Mouse (Mus musculus): ENCODE results near the gene Litaf. TPM values are rescaled to one million over a fixed set of nuclear protein-coding genes. Genes with fewer than 3 reads are reported as not detected.

Gene Litaf
- total RNA-seq, 4 experiments from 2014 or later, result 2.5 to 3.9 (median 3.3) TPM

DNA sequence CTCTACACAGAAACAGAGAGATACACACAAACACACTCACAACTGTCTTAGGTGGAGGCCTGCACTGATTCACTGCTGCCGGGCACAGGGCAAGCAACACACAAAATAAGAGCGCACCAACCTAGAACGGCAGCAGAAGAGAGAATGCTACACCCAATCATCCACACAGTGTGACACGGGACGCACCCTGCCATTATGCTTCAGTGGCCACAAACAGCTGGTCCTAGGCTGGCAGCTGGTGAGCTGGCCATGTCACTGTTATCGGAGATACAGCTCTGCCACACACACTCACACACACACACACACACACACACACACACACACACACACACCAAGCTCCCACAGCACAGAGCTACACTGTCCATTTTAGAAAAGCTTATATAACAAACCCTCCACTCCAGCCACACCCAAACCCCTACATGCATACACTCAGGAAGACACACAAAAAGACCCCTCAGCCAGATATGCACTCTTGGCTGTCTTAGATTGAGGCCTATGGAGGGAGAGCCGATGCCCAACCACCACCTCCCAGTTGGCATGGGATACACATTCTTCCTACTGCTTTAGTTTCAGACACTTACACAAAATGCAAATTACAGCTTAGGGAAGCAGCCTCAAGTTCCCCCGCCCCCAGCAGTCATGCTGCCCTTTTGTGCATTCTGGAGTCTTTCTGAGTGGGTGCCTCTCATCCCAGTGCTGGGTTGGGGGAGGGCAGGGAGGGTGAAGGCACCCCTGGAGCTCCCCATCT lies 108.8 kb downstream of the Litaf start:
- no peak for DNase-seq (ENCODE audit: low spot score in 2 of 2)

DNA sequence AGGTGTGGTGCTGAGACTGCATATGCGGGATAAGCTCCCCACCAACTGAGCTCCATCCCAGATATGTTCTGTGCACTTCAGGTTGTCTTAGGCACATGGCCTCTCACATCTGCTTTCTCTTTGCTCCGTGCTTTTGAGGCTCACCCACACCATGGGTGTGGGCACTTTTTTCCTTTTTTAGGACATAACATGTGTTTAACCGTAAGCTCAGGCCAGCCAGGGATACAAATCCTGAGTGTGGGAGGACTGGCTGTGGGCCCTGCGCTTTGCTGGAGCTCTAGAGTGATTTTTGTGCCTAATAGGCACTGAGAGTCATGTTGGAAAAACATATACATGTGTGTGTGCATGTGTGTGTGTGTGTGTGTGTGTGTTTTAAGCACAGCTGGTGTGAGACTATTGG lies 110.9 kb downstream of the Litaf start:
- DNase-seq (ENCODE audit: low spot score in 2 of 2), result no peak

DNA sequence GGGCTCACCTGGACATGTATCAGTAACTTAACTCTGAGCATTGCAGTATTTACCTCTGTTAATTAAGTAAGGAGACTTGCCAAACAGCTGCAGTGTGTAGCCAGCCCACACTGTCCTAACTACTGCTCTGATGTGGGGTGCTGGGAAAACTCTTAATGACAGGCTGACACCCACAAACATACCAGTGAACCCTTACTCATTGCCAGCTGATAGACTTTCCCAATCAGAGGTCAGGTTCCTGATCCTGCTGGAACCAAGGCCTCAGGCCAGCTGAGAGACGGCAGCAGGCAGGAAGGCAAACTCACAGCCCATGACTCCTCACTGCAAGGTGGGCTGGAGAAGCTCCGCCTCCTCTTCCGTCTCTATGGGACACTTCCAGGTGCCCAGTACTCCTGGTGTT lies 113.1 kb downstream of the Litaf start:
- no peak for DNase-seq (ENCODE audit: low spot score in 2 of 2)

DNA sequence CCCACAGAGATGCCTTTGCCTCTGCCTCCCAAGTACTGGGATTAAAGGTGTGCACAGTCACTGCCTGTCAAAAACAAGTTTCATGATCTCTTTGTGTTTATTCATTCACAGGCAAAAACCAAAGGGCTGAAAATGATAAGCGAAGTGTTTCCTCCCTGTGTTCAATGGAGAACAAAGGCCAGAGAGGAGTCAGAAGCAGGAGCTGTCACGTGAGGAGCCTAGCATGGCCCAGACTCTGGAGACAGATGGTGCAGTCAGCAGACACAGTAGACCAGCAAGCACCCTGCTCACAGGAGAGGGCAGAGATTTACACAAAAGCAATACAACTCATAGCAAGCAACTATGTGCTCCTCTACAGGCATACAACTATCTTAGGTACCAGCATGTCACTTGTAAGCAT lies 113.9 kb downstream of the Litaf start:
- no peak for DNase-seq (ENCODE audit: low spot score in 2 of 2)

DNA sequence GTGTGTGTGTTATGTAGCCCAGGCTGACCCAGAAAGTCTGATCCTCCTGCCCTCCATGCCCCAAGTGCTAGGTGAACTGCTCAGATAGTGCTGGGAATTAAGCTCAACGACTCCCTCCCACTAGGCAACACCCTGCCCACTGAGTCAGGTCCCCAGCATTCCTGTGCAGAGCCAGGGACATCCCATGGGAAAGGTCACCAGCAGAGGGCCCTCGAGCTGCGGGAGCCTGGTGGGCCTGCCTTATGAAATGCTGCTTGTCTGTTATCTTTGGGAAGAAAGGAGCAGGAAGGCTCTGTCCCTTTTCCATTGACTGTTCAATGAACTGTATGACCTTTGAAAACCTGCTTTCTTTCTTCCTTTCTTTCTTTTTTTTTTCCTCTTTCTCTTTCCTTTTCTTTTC lies 114.4 kb downstream of the Litaf start:
- DNase-seq (ENCODE audit: low spot score in 2 of 2), result peak in 1 of 2 experiments; percentile 11

DNA sequence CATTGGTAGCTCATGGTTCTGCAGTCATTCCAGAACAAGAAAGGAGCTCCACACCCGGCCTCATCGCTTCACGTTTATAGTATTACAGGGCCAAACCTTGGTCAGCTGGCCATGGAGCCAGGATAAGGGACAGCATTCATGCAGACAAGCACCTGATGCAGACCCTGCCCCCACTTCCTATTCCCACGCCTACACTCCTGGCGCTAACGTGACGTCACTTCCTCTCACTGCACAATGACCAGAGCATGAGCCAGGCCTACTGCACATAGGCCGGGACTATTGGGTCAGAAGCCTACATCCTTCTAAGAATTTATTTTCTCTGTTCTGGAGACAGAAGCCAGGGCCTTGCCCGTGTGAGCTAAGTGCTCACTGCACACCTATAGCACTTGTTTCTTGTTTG lies 115.4 kb downstream of the Litaf start:
- DNase-seq (ENCODE audit: low spot score in 2 of 2), result no peak

DNA sequence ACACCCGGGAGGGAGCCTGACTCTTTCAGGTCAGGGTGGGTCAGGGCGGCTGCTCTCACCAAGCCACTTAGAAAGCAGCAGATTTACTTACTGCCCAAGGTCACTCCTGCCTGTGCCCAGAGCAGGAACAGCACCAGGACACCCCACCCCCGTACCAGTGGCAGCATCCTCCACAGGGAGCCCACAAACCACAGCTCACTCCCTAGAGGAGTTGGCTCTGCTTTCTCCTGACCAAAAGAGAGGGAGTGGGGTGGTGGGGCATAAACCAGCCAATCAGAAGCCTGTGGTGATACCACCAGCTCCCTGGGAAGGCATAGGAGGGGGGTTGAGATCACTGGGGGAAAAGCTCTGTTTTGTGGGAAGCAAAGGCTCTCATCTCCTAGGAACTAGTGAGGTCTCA lies 118.2 kb downstream of the Litaf start:
- DNase-seq (ENCODE audit: low spot score in 2 of 2), result no peak

DNA sequence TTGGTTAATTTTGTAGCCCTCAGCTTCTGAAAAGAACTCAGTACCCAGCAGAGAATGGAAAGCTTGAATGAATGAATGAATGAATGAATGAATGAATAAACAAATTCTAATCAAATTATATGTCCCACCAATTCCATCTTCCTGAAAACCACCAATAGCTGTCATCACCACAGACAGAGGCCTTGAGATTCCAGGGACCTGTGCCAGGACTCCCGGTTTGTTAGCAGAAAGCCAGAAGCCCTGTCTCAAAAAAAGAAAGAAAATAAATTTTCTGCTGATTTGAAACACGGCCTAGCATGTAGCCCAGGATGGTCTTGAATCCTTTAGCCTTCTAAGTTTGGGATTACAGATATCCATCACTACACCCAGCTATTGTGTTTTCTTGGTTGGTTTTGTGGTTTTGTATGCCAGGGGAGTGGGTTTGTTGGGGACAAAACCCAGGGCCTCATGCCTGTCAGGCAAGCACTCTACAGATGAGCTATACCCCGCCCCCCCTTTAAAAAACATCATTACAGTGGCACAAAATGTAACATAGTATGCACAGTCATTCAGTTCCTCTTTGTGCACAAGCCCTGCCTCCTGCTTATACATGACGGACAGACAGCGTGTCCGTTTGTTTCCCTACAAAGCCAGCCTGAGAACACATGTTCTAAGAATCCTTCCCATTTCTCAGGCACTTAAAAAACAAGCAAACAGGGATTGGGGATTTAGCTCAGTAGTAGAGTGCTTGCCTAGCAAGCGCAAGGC lies 120.4 kb downstream of the Litaf start:
- no peak for DNase-seq (ENCODE audit: low spot score in 2 of 2)

DNA sequence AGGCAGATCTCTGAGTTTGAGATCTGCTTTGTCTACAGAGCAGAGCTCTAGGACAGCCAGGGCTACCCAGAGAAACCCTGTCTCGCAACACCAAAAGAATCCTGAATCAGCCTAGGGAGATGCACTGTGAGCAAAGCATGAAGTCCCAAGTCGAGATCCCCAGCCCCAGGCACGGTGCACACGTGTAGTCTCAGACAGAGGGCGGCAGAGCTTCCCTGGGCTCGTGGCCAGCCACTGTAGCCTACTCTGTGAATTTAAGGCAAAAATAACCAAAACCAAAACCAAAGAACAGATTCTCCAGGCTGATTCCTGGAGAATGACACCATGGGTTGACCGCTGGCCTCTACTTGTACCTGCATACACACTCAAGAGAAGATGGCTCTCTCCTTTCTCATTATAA lies 121.4 kb downstream of the Litaf start:
- no peak for DNase-seq (ENCODE audit: low spot score in 2 of 2)

DNA sequence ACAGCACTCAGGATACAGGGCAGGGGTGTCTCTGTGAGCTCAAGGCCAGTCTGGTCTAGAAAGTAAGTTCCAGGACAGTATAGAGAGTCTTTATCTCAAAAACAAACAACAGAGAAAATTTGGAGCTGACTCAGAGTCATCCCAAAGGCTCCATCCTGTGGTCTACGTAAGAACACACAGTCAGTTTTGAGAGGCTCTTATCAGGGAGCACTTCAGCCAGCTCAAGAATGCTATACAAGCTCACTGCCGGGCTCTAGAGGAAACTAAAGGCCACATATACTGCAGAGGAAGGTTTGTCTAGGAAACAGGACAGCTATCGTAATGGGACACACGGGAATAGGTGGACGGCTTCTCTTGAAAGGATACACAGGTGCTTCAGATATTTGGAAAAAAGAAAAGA lies 122.7 kb downstream of the Litaf start:
- no peak for DNase-seq (ENCODE audit: low spot score in 2 of 2)

DNA sequence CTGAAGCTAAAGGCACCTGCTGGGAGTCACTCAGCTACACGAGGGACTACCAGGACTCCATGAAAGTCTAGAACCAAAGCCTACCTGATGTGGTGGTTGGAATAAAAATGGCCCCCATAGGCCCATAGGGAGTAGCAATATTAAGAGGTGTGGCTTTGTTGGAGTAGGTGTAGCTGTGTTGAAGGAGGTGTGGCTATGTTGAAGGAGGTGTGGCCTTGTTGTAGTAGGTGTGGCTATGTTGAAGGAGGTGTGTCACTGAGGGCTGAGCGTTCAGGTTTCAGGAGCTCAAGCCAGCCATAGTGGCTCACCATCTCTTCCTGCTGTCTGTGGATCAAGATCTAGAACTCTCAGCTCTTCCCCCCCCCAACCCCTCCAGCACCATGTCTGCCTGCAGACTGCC lies 125.3 kb downstream of the Litaf start:
- no peak for DNase-seq (ENCODE audit: low spot score in 2 of 2)

DNA sequence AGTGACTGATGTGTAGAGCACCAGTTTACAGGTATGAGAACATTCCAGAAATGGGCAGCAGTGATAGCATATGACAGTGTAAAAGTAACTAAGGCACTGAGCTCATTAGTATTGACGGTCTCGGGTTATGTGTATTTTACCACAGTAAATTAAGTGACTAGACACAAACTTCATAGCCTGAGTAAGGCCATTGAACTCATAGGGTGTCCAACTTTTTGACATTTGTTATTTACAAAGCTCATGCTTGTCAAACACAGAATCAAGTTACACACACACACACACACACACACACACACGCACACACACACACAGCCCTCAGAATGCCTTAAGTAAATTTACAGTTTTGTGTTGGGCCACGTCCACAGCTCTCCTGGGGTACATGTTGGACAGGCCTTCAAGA lies 126.0 kb downstream of the Litaf start:
- no peak for DNase-seq (ENCODE audit: low spot score in 2 of 2)

DNA sequence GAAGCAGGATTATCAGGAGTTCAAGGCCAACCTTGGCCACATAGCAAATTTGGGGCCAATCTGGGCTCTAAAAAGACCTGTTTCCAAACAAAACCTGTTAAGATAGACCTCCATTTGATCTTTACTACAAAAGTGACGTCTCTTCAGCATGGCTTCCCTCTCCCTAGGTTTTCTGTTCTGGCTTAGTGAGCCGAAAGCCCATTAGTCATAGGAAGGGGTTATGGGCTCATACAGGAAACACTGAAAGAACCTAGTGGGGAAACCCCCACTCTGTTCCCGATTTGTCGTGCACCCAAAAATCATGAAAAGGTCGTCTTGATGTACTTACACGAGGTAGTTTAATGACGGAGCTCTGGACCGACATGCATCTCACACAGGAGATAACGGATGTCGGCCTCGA lies 128.5 kb downstream of the Litaf start:
- no peak for DNase-seq (ENCODE audit: low spot score in 2 of 2)

DNA sequence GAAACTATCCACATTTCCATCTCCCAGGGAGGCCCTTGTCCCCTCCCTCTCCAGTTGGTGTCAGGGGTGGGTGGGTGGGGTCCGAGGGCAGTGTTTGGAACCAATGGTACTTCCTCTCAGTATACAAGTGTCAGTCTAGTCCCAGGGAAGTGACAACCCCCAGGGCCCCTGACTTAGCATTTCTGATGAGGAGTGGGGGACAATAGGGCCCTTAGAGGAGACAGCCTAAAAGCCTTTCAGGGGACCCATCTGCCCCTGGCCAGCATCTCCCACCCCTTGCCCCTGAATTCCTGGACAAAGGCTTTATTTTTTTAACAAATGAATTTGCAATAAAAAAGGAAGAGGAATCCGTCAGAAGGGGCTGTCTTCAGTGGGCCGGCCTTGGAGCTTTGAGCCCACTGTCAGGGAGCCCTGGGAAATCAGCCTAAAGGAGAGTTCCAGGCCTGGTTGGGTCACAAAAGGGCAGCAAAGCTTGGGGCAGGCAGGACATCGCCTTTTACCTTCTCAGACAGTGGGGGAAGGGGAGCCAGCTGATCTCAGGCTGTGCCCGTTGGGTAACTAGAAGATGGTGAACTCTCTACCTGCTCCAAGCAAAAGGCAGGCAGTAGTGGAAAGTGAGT lies 129.1 kb downstream of the Litaf start:
- DNase-seq (ENCODE audit: low spot score in 2 of 2), result no peak

DNA sequence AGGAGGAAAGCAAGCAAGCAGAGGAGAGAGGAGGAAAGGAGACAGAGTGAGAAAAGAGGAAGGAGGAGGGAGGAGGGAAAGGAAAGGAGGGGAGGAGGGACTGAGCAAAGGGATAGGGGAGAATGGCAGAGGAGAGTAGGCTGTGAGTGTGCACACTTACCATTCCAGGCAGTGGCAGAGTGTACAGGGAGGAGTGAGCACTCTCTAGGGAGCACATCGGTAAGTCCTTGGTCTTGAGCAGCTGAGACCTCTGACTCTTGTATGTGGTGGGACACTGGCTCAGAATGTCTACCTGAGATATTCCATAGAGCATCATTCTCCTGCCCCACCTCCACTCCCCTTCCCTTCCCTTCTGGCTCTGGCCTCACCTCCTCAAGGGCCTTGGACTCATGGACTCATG lies 131.9 kb downstream of the Litaf start:
- no peak for DNase-seq (ENCODE audit: low spot score in 2 of 2)

DNA sequence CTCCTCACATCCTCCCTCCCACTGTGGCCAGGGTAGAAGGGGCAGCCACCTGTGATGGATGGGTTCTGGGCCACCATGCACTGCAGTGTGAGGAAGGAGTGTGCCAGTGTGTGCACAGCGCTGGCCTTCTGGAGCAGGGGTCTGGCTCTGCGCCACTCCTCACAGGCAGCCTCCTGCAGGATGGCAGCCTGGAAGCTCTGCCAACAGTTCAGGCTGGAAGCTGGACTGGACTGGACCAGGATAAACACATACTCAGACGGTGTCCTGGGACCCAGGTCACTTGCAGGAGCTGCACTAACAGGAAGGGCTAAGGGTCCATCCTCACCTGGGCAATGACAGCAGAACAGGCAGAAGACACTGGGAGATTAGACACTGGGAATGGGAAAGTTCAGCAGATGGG lies 132.6 kb downstream of the Litaf start:
- no peak for DNase-seq (ENCODE audit: low spot score in 2 of 2)

DNA sequence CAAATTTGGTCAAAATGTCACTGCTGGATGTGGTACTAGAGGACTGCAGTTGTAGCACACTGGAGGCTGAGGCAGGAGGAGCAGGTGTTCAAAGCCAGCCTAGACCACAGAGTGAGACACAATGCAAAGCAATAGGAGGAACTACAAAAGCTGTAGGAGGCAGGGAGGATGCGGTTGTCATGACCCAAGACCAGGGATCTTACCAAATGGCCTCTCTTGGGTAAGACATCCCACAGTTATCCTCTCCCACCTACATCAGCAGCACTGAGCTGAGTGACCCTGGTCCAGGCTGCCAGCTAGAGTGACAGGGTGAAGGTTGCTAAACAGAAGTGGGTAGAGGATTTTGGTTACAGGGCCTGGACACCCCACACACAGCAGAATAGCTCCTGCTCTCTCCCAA lies 138.9 kb downstream of the Litaf start:
- DNase-seq (ENCODE audit: low spot score in 2 of 2), result no peak

DNA sequence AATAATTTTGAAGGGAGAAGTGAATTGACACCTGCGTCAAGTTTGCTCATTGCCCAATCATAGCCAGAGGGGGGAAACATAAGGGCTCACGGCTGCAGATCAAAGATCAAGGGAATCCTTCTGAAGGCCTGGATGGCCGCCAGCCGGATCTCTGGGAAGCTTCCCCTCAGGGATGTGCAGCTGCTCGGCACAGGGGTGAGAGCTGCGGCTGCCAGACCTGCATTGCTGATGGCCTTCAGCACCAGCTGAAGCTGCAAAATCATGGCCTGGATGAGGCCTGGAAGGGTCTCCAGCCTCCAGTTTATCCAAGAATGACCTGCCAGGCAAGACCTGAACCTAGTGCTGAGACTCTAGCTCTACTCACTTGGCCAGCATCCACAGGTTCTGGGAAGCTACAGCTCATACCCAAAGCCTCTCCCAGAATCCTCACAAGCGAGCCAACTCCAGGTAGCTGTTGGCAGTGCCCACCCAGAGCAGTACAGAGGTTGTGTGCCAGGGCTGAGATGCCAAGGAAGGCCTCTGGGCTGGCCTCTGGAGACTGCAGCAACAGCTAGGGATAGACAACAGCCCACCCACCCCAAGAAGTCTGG lies 140.3 kb downstream of the Litaf start:
- no peak for DNase-seq (ENCODE audit: low spot score in 2 of 2)

DNA sequence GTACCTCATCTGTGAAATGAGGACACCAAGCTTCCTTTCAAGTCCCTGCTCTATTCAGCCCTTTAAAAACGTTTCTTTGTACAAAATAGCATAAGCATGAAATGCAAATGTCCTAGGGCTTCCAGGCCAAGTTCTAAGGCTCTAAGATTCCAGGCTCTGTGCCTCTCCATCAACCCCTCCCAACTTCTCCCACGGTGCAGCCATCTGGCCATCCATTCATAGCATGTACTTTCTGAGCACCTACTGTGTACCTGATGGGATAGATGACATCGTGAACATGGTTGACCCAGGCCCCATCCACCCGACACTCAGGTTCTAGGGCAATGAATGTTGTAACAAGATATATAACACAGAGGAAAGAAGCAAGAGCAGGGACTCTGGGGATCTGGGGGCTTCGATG lies 142.4 kb downstream of the Litaf start:
- no peak for DNase-seq (ENCODE audit: low spot score in 2 of 2)

DNA sequence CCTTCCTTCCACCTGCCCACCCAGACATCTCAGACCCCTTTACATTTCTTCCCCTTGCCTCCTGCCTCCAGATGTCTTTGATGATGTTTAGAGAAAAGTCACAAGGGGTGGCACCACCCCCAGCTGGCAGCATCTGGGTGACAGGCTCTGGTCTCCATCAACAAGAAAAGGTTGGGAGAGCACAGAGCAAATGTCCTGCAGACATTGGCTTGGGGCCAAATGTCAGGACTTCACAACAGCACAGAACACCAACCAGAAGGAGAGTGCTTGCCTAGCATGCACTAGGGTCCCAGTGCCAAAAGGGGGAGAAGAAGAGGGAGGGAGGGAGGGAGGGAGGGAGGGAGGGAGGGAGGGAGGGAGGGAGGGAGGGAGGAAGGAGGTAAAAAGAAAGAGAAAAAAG lies 146.1 kb downstream of the Litaf start:
- no peak for DNase-seq (ENCODE audit: low spot score in 2 of 2)

DNA sequence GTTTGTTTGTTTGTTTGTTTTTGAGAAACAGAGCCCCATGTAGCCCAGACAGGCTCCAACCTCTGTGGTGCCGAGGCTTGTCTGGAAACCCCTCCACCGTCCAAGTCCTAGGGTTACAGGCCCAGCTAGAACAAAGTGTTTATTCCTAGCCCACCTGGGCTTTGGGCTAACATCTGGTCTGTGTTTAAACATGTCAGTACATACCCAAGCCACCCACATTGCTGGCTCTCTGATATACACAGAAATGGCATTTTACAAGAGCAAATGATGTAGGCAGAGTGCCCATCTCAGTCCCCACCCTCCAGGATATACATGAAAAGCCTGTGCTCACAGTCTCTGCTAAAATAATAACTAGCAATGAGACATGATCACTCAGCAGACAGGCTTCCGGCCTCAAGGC lies 149.7 kb downstream of the Litaf start:
- no peak for DNase-seq (ENCODE audit: low spot score in 2 of 2)

DNA sequence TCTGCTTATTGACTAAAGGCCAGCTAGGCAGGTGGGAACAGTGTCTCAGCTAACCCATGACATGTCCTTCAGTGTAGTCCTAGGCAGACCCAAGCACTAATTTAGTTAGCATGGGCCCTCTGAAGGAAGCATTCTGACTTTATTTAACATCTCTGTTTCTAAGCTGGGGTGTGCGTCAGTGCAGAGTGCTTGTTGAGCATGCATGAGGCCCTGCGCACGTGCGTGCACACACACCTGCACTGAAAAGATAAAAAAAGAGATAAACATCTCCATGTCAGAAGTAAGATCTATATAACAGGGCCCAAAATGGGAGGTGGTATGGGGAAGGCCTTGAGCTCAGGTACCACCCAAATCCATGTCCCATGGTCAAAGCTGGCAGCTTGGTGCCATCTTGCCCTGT lies 150.9 kb downstream of the Litaf start:
- no peak for DNase-seq (ENCODE audit: low spot score in 2 of 2)
